Mouse (Mus musculus) retina, embryonic 14.5 days (tissue): ENCODE results near the gene Myo1a.
"Not testable (repeated sequence)": the region's sequence is repeated elsewhere in the genome, so short reads cannot be mapped to it uniquely, and the experiment has no call there.

Experiments
- DNase-seq: peaks from one replicate; pipeline ENCODE4 v3.0.0-alpha.2; 2015; ENCODE audit warnings: low spot score

Myo1a gene

GRCm38 (mm10) chr10:127704766-127705220 lies at the start of gene Myo1a:
Gene Myo1a, plus strand, starts transcription at chr10:127705170.
- no peak for DNase-seq

- not testable (repeated sequence) for DNase-seq
These were observed 47.4 kb upstream of the Myo1a start for GRCm38 (mm10) chr10:127657617-127658016.

- DNase-seq: no peak
These were observed 46.9 kb upstream of the Myo1a start for GRCm38 (mm10) chr10:127658076-127658475.

- DNase-seq: no peak
These were observed 45.4 kb upstream of the Myo1a start for GRCm38 (mm10) chr10:127659551-127659950.

GRCm38 (mm10) chr10:127661291-127661914 lies 43.6 kb upstream of the Myo1a start:
- DNase-seq: no peak

GRCm38 (mm10) chr10:127661915-127662663 lies 42.9 kb upstream of the Myo1a start:
- DNase-seq: no peak

- no peak for DNase-seq
These were observed 42.2 kb upstream of the Myo1a start for GRCm38 (mm10) chr10:127662666-127663253.

GRCm38 (mm10) chr10:127663590-127663989 lies 41.4 kb upstream of the Myo1a start:
- no peak for DNase-seq

GRCm38 (mm10) chr10:127664166-127664565 lies 40.8 kb upstream of the Myo1a start:
- DNase-seq: no peak

GRCm38 (mm10) chr10:127664891-127665290 lies 40.1 kb upstream of the Myo1a start:
- DNase-seq: no peak

- DNase-seq: no peak
These were observed 39.4 kb upstream of the Myo1a start for GRCm38 (mm10) chr10:127665366-127666181.

GRCm38 (mm10) chr10:127666501-127667268 lies 38.3 kb upstream of the Myo1a start, which contains the start of gene Nemp1:
Gene Nemp1, plus strand, starts transcription at chr10:127666901.
- peak; percentile 65 for DNase-seq

- DNase-seq: peak; percentile 68
These were observed 37.5 kb upstream of the Myo1a start for GRCm38 (mm10) chr10:127667269-127668092.

- no peak for DNase-seq
These were observed 36.6 kb upstream of the Myo1a start, which contains the start of gene Nab2 for GRCm38 (mm10) chr10:127668093-127669050. Gene Nab2, minus strand, starts transcription at chr10:127668568.

- DNase-seq: no peak
These were observed 35.8 kb upstream of the Myo1a start for GRCm38 (mm10) chr10:127669170-127669569.

GRCm38 (mm10) chr10:127670185-127670584 lies 34.8 kb upstream of the Myo1a start:
- DNase-seq: no peak

GRCm38 (mm10) chr10:127671276-127671675 lies 33.7 kb upstream of the Myo1a start:
- no peak for DNase-seq

- no peak for DNase-seq
These were observed 30.8 kb upstream of the Myo1a start for GRCm38 (mm10) chr10:127674046-127674655.
